11 mouse cellular contexts compared by ENCODE assay signal in the genomic region with DNA sequence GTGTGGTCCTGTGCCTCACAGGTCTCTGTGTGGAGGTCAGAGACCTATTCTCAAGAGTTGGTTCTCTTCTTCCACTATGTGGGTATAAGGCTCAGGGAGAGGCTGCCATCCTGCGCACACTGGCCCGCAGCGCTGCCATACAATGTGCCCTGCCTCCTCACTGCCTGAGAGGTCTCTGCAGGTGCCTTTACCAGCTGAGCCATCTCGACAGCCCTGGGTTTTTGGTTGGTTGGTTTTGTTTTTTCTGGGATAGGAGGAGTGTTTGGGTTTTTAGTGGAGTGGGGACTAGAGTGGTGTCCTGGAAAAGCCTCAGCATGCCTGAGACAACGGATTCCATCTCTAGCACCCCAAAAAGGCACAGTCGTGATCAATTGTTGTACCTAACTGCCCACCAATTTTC. TPM values are rescaled to one million over a fixed set of nuclear protein-coding genes. Genes with fewer than 3 reads are reported as not detected.
DNase-seq lines count a peak whose midpoint lies in the region; ATAC-seq lines count a peak whose summit lies in the region.
"Had no signal": no experiment of that assay in that cellular context is flagged by ENCODE, and none has a peak within 500 bp of the region (broad histone marks: within the 10 kb centered on the region; RNA-seq: fewer than 3 reads in every experiment).

No protein-coding gene starts in this region.

- H3K4me1 ChIP-seq in heart, embryonic 12.5 days (replicated peaks), result peaks cover 12% of the 10 kb centered on the region
- peaks cover 42% of the 10 kb centered on the region for H3K4me1 ChIP-seq in liver, embryonic 12.5 days

- H3K36me3 ChIP-seq in heart, embryonic 12.5 days, result peaks cover 28% of the 10 kb centered on the region
- peaks cover 35% of the 10 kb centered on the region for H3K36me3 ChIP-seq in liver, embryonic 12.5 days

- no peaks in the 10 kb centered on the region for H3K27me3 ChIP-seq in heart, embryonic 12.5 days (replicated peaks)
- H3K27me3 ChIP-seq in liver, embryonic 12.5 days (replicated peaks), result no peaks in the 10 kb centered on the region

- peak overlapping the region; percentile 20; the same call in 1 of the 2 replicates for H3K9ac ChIP-seq in heart, embryonic 12.5 days
- H3K9ac ChIP-seq in liver, embryonic 12.5 days, result no peak overlapping the region

- 82% methylated on average over 6 of the region's 6 CpGs for WGBS in heart, embryonic 12.5 days
- WGBS in liver, embryonic 12.5 days (ENCODE audit: insufficient replicate concordance), result 85% methylated on average over 6 of the region's 6 CpGs

- no peak overlapping the region for H3K4me3 ChIP-seq in heart, embryonic 12.5 days
- H3K4me3 ChIP-seq in liver, embryonic 12.5 days, result no peak overlapping the region

- H3K4me2 ChIP-seq in heart, embryonic 12.5 days, result no peak overlapping the region
- peak overlapping the region; percentile 58 for H3K4me2 ChIP-seq in liver, embryonic 12.5 days

- no peak overlapping the region for H3K27ac ChIP-seq in heart, embryonic 12.5 days (ENCODE audit: poor library complexity, severe bottlenecking)
- no peak overlapping the region for H3K27ac ChIP-seq in liver, embryonic 12.5 days

- ATAC-seq in heart, embryonic 12.5 days (ENCODE audit: insufficient number of reproducible peaks, low FRiP score), result no peak
- no peak for ATAC-seq in liver, embryonic 12.5 days

- DNase-seq in heart, adult 9 months (ENCODE audit: low spot score in 2 of 2), result no peak
- peak; percentile 23 for DNase-seq in thymus, postnatal 0 days (ENCODE audit: low spot score)
- no peak for DNase-seq in thymus, adult 18-20 months
- DNase-seq in right cerebral cortex, adult 2 months (ENCODE audit: low spot score in 2 of 2), result no peak
- DNase-seq in layer of hippocampus, adult 11-12 months (ENCODE audit: low spot score), result no peak
- DNase-seq in ovary, adult 18-20 months (ENCODE audit: low spot score), result no peak
- DNase-seq: heart, postnatal 36 days; layer of hippocampus, postnatal 36 days; lung, postnatal 14 days had no signal

- H3K9me3 ChIP-seq in heart, embryonic 12.5 days (replicated peaks), result no peaks in the 10 kb centered on the region
- H3K9me3 ChIP-seq in liver, embryonic 12.5 days (replicated peaks), result no peaks in the 10 kb centered on the region

RNA-seq across cellular contexts. Expression of gene Rps3a1, which starts 0.8 kb away (rescaled TPM):
- 808 and 835 TPM in 2 replicates for polyA plus RNA-seq in heart, embryonic 12.5 days (2016; fragmentation: Nextera tagmentation; extraction: Ambion mirVana)
- 2,095 and 2,119 TPM in 2 replicates for polyA plus RNA-seq in thymus, postnatal 0 days (2015; fragmentation: Nextera tagmentation; extraction: Ambion mirVana)
- 1,175 and 1,195 TPM in 2 replicates for polyA plus RNA-seq in liver, embryonic 12.5 days (2016; fragmentation: Nextera tagmentation; extraction: Ambion mirVana)
